Mouse (Mus musculus): Measurements from ENCODE around the gene Hsd11b2. TPM values are rescaled to one million over a fixed set of nuclear protein-coding genes. Genes with fewer than 3 reads are reported as not detected.
A peak's percentile ranks its signal among the peaks of the same experiment; 100 is the strongest.

Hsd11b2 gene
- polyA plus RNA-seq, 1 experiment from 2014 or later: 0.13 TPM

GRCm38 (mm10) chr8:105536546-105536945 lies 18.0 kb downstream of the Hsd11b2 start:
- TF ChIP-seq CTCF (IDR thresholded peaks at IDR 0.05; ENCODE audit: low read depth): no peak
- no peak for TF ChIP-seq EP300 (IDR thresholded peaks at IDR 0.05; ENCODE audit: low read depth)
- no peaks in the 10 kb centered on the region for H3K27me3 ChIP-seq (ENCODE audit: insufficient read depth, low read length)
- no peak overlapping the region for H3K4me2 ChIP-seq (ENCODE audit: low read depth, low read length)
- peaks cover 44% of the 10 kb centered on the region for H3K36me3 ChIP-seq (replicated peaks; ENCODE audit: insufficient read depth, low read length)
- WGBS (ENCODE audit: insufficient replicate concordance): 90% methylated on average over 3 of the region's 3 CpGs
- no peaks in the 10 kb centered on the region for H3K9me3 ChIP-seq (ENCODE audit: low read length)
- no peak for DNase-seq
- no peak overlapping the region for H3K4me3 ChIP-seq (ENCODE audit: low read depth, low read length)
- peaks cover 19% of the 10 kb centered on the region for H3K4me1 ChIP-seq (ENCODE audit: insufficient read depth)
- no peak for ATAC-seq
- H3K9ac ChIP-seq (replicated peaks): no peak overlapping the region
- H3K27ac ChIP-seq (ENCODE audit: low read depth): no peak overlapping the region

- H3K4me2 ChIP-seq (ENCODE audit: low read depth, low read length): no peak overlapping the region
- ATAC-seq (no peak), DNase-seq (no peak)
- no peak overlapping the region for H3K4me3 ChIP-seq (ENCODE audit: low read depth, low read length)
- TF ChIP-seq EP300 (IDR thresholded peaks at IDR 0.05; ENCODE audit: low read depth) (no peak), CTCF (IDR thresholded peaks at IDR 0.05; ENCODE audit: low read depth) (no peak)
- H3K4me1 ChIP-seq (ENCODE audit: insufficient read depth): peaks cover 24% of the 10 kb centered on the region
- no peaks in the 10 kb centered on the region for H3K27me3 ChIP-seq (ENCODE audit: insufficient read depth, low read length)
- H3K36me3 ChIP-seq (replicated peaks; ENCODE audit: insufficient read depth, low read length): peaks cover 48% of the 10 kb centered on the region
- no peak overlapping the region for H3K27ac ChIP-seq (ENCODE audit: low read depth)
- no peak overlapping the region for H3K9ac ChIP-seq (replicated peaks)
- H3K9me3 ChIP-seq (ENCODE audit: low read length): no peaks in the 10 kb centered on the region
- 88% methylated on average over 6 of the region's 6 CpGs for WGBS (ENCODE audit: insufficient replicate concordance)
Measured at GRCm38 (mm10) chr8:105537011-105537677, 18.6 kb downstream of the Hsd11b2 start.

DNA sequence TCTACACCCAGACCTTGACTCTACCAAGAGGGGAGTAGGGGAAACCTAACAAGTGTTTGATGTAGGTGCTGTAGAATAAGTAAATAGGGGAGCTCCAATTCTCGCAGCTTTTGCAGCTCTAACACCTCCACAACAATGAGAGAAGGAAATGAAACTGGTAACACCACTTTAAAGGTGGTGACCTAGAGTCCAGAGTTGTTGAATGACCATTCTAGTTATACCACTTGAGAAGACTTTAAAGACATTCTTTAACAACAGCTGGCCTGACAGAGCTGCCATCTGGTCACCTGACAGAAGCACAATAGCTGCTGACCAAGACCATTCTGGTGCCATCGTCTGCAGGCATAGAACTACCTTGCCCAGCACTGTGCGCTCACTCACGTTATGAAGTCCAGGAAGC lies 20.4 kb downstream of the Hsd11b2 start:
- 90% methylated on average over 4 of the region's 4 CpGs for WGBS (ENCODE audit: insufficient replicate concordance)
- peaks cover 44% of the 10 kb centered on the region for H3K36me3 ChIP-seq (replicated peaks; ENCODE audit: insufficient read depth, low read length)
- H3K4me2 ChIP-seq (ENCODE audit: low read depth, low read length): no peak overlapping the region
- ATAC-seq: no peak
- no peaks in the 10 kb centered on the region for H3K27me3 ChIP-seq (ENCODE audit: insufficient read depth, low read length)
- TF ChIP-seq CTCF (IDR thresholded peaks at IDR 0.05; ENCODE audit: low read depth) (no peak), EP300 (IDR thresholded peaks at IDR 0.05; ENCODE audit: low read depth) (no peak)
- H3K9ac ChIP-seq (replicated peaks): no peak overlapping the region
- no peak overlapping the region for H3K4me3 ChIP-seq (ENCODE audit: low read depth, low read length)
- H3K4me1 ChIP-seq (ENCODE audit: insufficient read depth): peaks cover 29% of the 10 kb centered on the region
- no peak overlapping the region for H3K27ac ChIP-seq (ENCODE audit: low read depth)
- DNase-seq: no peak
- no peaks in the 10 kb centered on the region for H3K9me3 ChIP-seq (ENCODE audit: low read length)

DNA sequence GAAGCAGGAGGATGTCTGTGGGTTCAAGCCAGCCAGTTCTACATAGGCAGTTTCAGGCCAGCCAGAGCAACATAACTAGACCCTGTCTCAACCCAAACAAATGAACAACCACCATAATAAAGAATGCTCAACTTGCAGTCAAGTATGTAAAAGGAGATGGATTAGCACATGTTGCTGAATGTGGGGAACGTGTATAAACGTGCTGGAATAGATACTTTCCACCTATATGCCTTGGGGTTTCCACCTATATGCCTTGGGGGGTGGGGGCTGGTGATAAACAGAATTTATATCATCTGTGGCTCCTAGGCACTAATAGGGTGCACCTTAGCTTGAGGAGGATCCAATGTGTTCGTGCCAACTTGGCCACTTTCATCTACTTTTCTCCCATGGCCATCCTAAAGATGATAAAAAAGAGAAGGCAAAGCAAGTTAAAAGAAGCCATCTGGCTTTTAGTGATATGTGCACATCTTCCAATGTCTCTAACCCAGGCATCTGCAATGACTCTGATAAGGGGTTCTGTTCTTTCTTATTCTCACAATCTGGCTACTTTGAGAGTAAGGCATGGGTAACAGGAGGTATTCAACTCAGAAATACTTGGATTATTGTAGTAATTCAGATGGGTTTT lies 23.6 kb downstream of the Hsd11b2 start:
- Histone ChIP-seq H3K36me3 (replicated peaks; ENCODE audit: insufficient read depth, low read length) (peaks cover 31% of the 10 kb centered on the region), H3K4me2 (ENCODE audit: low read depth, low read length) (peak overlapping the region; percentile 55), H3K4me1 (ENCODE audit: insufficient read depth) (peaks cover 48% of the 10 kb centered on the region), H3K9ac (replicated peaks) (no peak overlapping the region), H3K9me3 (ENCODE audit: low read length) (no peaks in the 10 kb centered on the region), H3K27me3 (ENCODE audit: insufficient read depth, low read length) (no peaks in the 10 kb centered on the region), H3K27ac (ENCODE audit: low read depth) (peak overlapping the region; percentile 71), H3K4me3 (ENCODE audit: low read depth, low read length) (no peak overlapping the region)
- TF ChIP-seq EP300 (IDR thresholded peaks at IDR 0.05; ENCODE audit: low read depth) (peak; percentile 97), CTCF (IDR thresholded peaks at IDR 0.05; ENCODE audit: low read depth) (no peak)
- ATAC-seq: peak; percentile 81
- 63% methylated on average over 3 of the region's 3 CpGs for WGBS (ENCODE audit: insufficient replicate concordance)
- no peak for DNase-seq

GRCm38 (mm10) chr8:105542808-105543207 lies 24.3 kb downstream of the Hsd11b2 start:
- Histone ChIP-seq H3K27me3 (ENCODE audit: insufficient read depth, low read length) (no peaks in the 10 kb centered on the region), H3K9me3 (ENCODE audit: low read length) (no peaks in the 10 kb centered on the region), H3K4me2 (ENCODE audit: low read depth, low read length) (peak overlapping the region; percentile 55; the same call in 1 of the 2 replicates), H3K27ac (ENCODE audit: low read depth) (peak overlapping the region; percentile 44; the same call in 1 of the 2 replicates), H3K4me1 (ENCODE audit: insufficient read depth) (peaks cover 48% of the 10 kb centered on the region), H3K36me3 (replicated peaks; ENCODE audit: insufficient read depth, low read length) (peaks cover 24% of the 10 kb centered on the region), H3K9ac (replicated peaks) (no peak overlapping the region), H3K4me3 (ENCODE audit: low read depth, low read length) (no peak overlapping the region)
- DNase-seq (no peak), ATAC-seq (no peak)
- TF ChIP-seq EP300 (IDR thresholded peaks at IDR 0.05; ENCODE audit: low read depth): no peak
- no peak for TF ChIP-seq CTCF (IDR thresholded peaks at IDR 0.05; ENCODE audit: low read depth)
- 71% methylated on average over 2 of the region's 2 CpGs for WGBS (ENCODE audit: insufficient replicate concordance)

GRCm38 (mm10) chr8:105543703-105544102 lies 25.1 kb downstream of the Hsd11b2 start:
- Histone ChIP-seq H3K4me1 (ENCODE audit: insufficient read depth) (peaks cover 48% of the 10 kb centered on the region), H3K4me3 (ENCODE audit: low read depth, low read length) (no peak overlapping the region), H3K36me3 (replicated peaks; ENCODE audit: insufficient read depth, low read length) (peaks cover 15% of the 10 kb centered on the region), H3K27ac (ENCODE audit: low read depth) (no peak overlapping the region), H3K9ac (replicated peaks) (no peak overlapping the region), H3K27me3 (ENCODE audit: insufficient read depth, low read length) (no peaks in the 10 kb centered on the region), H3K9me3 (ENCODE audit: low read length) (no peaks in the 10 kb centered on the region), H3K4me2 (ENCODE audit: low read depth, low read length) (no peak overlapping the region)
- 18% methylated on average over 1 of the region's 1 CpGs for WGBS (ENCODE audit: insufficient replicate concordance)
- TF ChIP-seq EP300 (IDR thresholded peaks at IDR 0.05; ENCODE audit: low read depth) (no peak), CTCF (IDR thresholded peaks at IDR 0.05; ENCODE audit: low read depth) (no peak)
- DNase-seq: no peak
- ATAC-seq: no peak
